Mouse (Mus musculus) cortical plate, adult 2 months (tissue): ENCODE results near the gene Zfp992.
"Not testable (repeated sequence)": the region's sequence is repeated elsewhere in the genome, so short reads cannot be mapped to it uniquely, and the experiment has no call there.

Experiments
- CTCF ChIP-seq: fragments of 200-500 bp; IDR thresholded peaks from 2 replicates; pipeline ENCODE4 v1.5.1; 2011; ENCODE audit warnings: mild to moderate bottlenecking, control low read depth, low read length; ENCODE audit not compliant: insufficient read depth; ENCODE audit errors: extremely low read depth
- POLR2A ChIP-seq: fragments of 200-500 bp; IDR thresholded peaks from 2 replicates; pipeline ENCODE4 v1.6.1; 2011; ENCODE audit warnings: mild to moderate bottlenecking, low read length, control low read depth; ENCODE audit not compliant: insufficient read depth; ENCODE audit errors: extremely low read depth

- not testable (repeated sequence) for TF ChIP-seq CTCF, POLR2A
Measured at GRCm38 (mm10) chr4:146446135-146446534, 2.7 kb upstream of the Zfp992 start.
